Mouse (Mus musculus) adrenal gland (tissue): ENCODE data around the gene Pkp2.
"Not testable (repeated sequence)": the region's sequence is repeated elsewhere in the genome, so short reads cannot be mapped to it uniquely, and the experiment has no call there.

Source experiments
- intact Hi-C: fragments of 180-260 bp; cut with DNase I; formaldehyde crosslinking; loops from one replicate; pipeline ENCODE4 v1.15.1; 2025
- long read RNA-seq, 2 experiments: library from polyadenylated mRNA; unstranded; transcript quantifications; one replicate each; pipeline ENCODE4 v2.0.0; 2020; ENCODE audit warnings: borderline replicate concordance in 1 of 2; ENCODE audit not compliant: insufficient replicate concordance in 1 of 2

Gene Pkp2
- long read RNA-seq, experiment 1, partial matches to known transcripts: 0 of 1 reads
- long read RNA-seq, experiment 1, other reads (novel, unspliced or antisense): 0 of 1 reads
- long read RNA-seq, experiment 2: 0 reads

- intact Hi-C loops: no loop called here
Measured at GRCm38 (mm10) chr16:16213079-16213760, at the start of gene Pkp2. Gene Pkp2, plus strand, starts transcription at chr16:16213318.

- intact Hi-C loops: no loop called here
Measured at GRCm38 (mm10) chr16:16197374-16197773, 15.7 kb upstream of the Pkp2 start.

GRCm38 (mm10) chr16:16201991-16202390 is 11.1 kb upstream of the Pkp2 start:
- intact Hi-C loops: loop anchor here (5.0 kb wide), 1 partner anchor 100 kb away; the partner anchor contains the start of gene Yars2

- intact Hi-C loops: loop anchor here (5.0 kb wide), 1 partner anchor 98 kb away; the partner anchor contains the start of gene Yars2
Measured at GRCm38 (mm10) chr16:16204648-16205047, 8.5 kb upstream of the Pkp2 start.

GRCm38 (mm10) chr16:16212723-16213078 is 417 bp upstream of the Pkp2 start:
- intact Hi-C loops: no loop called here

GRCm38 (mm10) chr16:16213761-16214305 is 715 bp downstream of the Pkp2 start:
- intact Hi-C loops: no loop called here

- intact Hi-C loops: no loop called here
Measured at GRCm38 (mm10) chr16:16215645-16216387, 2.7 kb downstream of the Pkp2 start.

- intact Hi-C loops: no loop called here
Measured at GRCm38 (mm10) chr16:16216934-16217333, 3.8 kb downstream of the Pkp2 start.

GRCm38 (mm10) chr16:16219835-16220234 is 6.7 kb downstream of the Pkp2 start:
- intact Hi-C loops: no loop called here

GRCm38 (mm10) chr16:16222651-16223050 is 9.5 kb downstream of the Pkp2 start:
- intact Hi-C loops: no loop called here

- intact Hi-C loops: no loop called here
Measured at GRCm38 (mm10) chr16:16224506-16224924, 11.4 kb downstream of the Pkp2 start.

GRCm38 (mm10) chr16:16225828-16226227 is 12.7 kb downstream of the Pkp2 start:
- intact Hi-C loops: no loop called here

- intact Hi-C loops: no loop called here
Measured at GRCm38 (mm10) chr16:16230439-16230838, 17.3 kb downstream of the Pkp2 start.

- intact Hi-C loops: no loop called here
Measured at GRCm38 (mm10) chr16:16233919-16234318, 20.8 kb downstream of the Pkp2 start.

GRCm38 (mm10) chr16:16236681-16237080 is 23.6 kb downstream of the Pkp2 start:
- intact Hi-C loops: not testable (repeated sequence)

GRCm38 (mm10) chr16:16238356-16238755 is 25.2 kb downstream of the Pkp2 start:
- intact Hi-C loops: no loop called here

GRCm38 (mm10) chr16:16244711-16245110 is 31.6 kb downstream of the Pkp2 start:
- intact Hi-C loops: no loop called here

- intact Hi-C loops: no loop called here
Measured at GRCm38 (mm10) chr16:16250470-16250869, 37.4 kb downstream of the Pkp2 start.

- intact Hi-C loops: no loop called here
Measured at GRCm38 (mm10) chr16:16253326-16254074, 40.4 kb downstream of the Pkp2 start.

GRCm38 (mm10) chr16:16255217-16255616 is 42.1 kb downstream of the Pkp2 start:
- intact Hi-C loops: no loop called here

GRCm38 (mm10) chr16:16255874-16256273 is 42.8 kb downstream of the Pkp2 start:
- intact Hi-C loops: no loop called here
